Mouse (Mus musculus) ES-E14 (cell line): ENCODE data around the gene Ptgir. TPM values are rescaled to one million over a fixed set of nuclear protein-coding genes. Genes with fewer than 3 reads are reported as not detected.

Experiments
- DNase-seq: peaks from one replicate; pipeline ENCODE4 v3.0.0-alpha.2; 2013; ENCODE audit warnings: low read depth, low spot score
- H3K27ac ChIP-seq: 2 replicates; pipeline ENCODE4 v1.5.1; 2012; ENCODE audit warnings: low read depth, mild to moderate bottlenecking, low read length, moderate library complexity, mixed read lengths; ENCODE audit not compliant: poor library complexity, insufficient read depth, severe bottlenecking
- H3K36me3 ChIP-seq: 2 replicates; pipeline ENCODE4 v1.6.1; 2012; ENCODE audit warnings: mild to moderate bottlenecking, low read length, moderate library complexity, mixed read lengths; ENCODE audit not compliant: control insufficient read depth, poor library complexity, insufficient read depth, severe bottlenecking
- H3K4me1 ChIP-seq, 2 experiments: fragments of 150-350 bp in 1 of 2; sonication (generic) in 1 of 2; 2 replicates each; pipeline ENCODE4 v1.6.1; 2012; ENCODE audit warnings: low read length in 2 of 2, mild to moderate bottlenecking in 1 of 2, mixed read lengths in 1 of 2; ENCODE audit not compliant: control insufficient read depth in 2 of 2, insufficient read depth in 2 of 2, poor library complexity in 1 of 2
- H3K4me3 ChIP-seq, 2 experiments: fragments of 150-350 bp in 1 of 2; sonication (generic) in 1 of 2; 2 replicates each; pipeline ENCODE4 v1.5.1; 2012; ENCODE audit warnings: low read length in 2 of 2, low read depth in 1 of 2, mild to moderate bottlenecking in 1 of 2, mixed read lengths in 1 of 2; ENCODE audit not compliant: insufficient read depth in 1 of 2, poor library complexity in 1 of 2, severe bottlenecking in 1 of 2
- H3K9ac ChIP-seq: 2 replicates; pipeline ENCODE4 v1.6.1; 2012; ENCODE audit warnings: low read depth, mild to moderate bottlenecking, low read length, mixed read lengths; ENCODE audit not compliant: poor library complexity, insufficient read depth, severe bottlenecking
- H3K9me3 ChIP-seq: fragments of 150-350 bp; sonication (generic); 2 replicates; pipeline ENCODE4 v1.6.1; 2012; ENCODE audit warnings: low read depth, mild to moderate bottlenecking, low read length; ENCODE audit not compliant: control insufficient read depth, insufficient read depth
- CHD2 ChIP-seq: IDR thresholded peaks from 2 replicates; pipeline ENCODE4 v1.6.1; 2014; ENCODE audit warnings: mild to moderate bottlenecking, low read depth, low read length, inconsistent platforms
- HCFC1 ChIP-seq: IDR thresholded peaks from 2 replicates; pipeline ENCODE4 v1.6.1; 2012; ENCODE audit warnings: low read length, inconsistent platforms, borderline replicate concordance; ENCODE audit not compliant: insufficient read depth
- MAFK ChIP-seq: IDR thresholded peaks from 2 replicates; pipeline ENCODE4 v1.6.1; 2014; ENCODE audit warnings: mild to moderate bottlenecking, low read depth, low read length, inconsistent platforms; ENCODE audit not compliant: insufficient read depth
- ZC3H11A ChIP-seq: IDR thresholded peaks from 2 replicates; pipeline ENCODE4 v1.6.1; 2012; ENCODE audit warnings: low read depth, mild to moderate bottlenecking, inconsistent platforms, low read length, borderline replicate concordance
- ZNF384 ChIP-seq: IDR thresholded peaks from 2 replicates; pipeline ENCODE4 v1.6.1; 2012; ENCODE audit warnings: low read depth, low read length, inconsistent platforms
- in situ Hi-C, 2 experiments: fragments of 600-800 bp; cut with MboI; formaldehyde crosslinking; loops; one replicate each; pipeline ENCODE4 v1.15.1; 2025; ENCODE audit warnings: low sequenced_read_pairs in 2 of 2, inconsistent platforms in 1 of 2; ENCODE audit not compliant: unreplicated experiment in 2 of 2
- total RNA-seq: library from RNA; depleted of rRNA; stranded (reverse); fragments of 300-350 nt; gene quantifications from 2 replicates; pipeline ENCODE4 v1.2.3, GENCODE M21; 2012

Gene Ptgir
- total RNA-seq, 1 experiment = 0.09 TPM

- no peak overlapping the region for H3K4me3 ChIP-seq
- peaks cover 0 to 16% of the 10 kb centered on the region in 2 experiments; a peak in 1 of 4 replicates for H3K4me1 ChIP-seq
- TF ChIP-seq ZC3H11A (0 out of 2 replicates have a peak, but pooled peaks have one; percentile 25), ZNF384 (no peak)
- in situ Hi-C loops = loop anchor here in 1 of 2 experiments (25.0 kb wide), 1 partner anchor 102 kb away; the partner anchor contains the start of genes Fkrp and Strn4
- H3K9ac ChIP-seq = no peak overlapping the region
- H3K9me3 ChIP-seq = no peaks in the 10 kb centered on the region
- no peak for DNase-seq
- H3K36me3 ChIP-seq = peaks cover 38% of the 10 kb centered on the region
- H3K27ac ChIP-seq = no peak overlapping the region
Measured at GRCm38 (mm10) chr7:16913806-16914452, 7.6 kb downstream of the Ptgir start.

GRCm38 (mm10) chr7:16914453-16915343 lies 8.4 kb downstream of the Ptgir start:
- Histone ChIP-seq H3K9ac (no peak overlapping the region), H3K9me3 (no peaks in the 10 kb centered on the region), H3K36me3 (peaks cover 44% of the 10 kb centered on the region), H3K27ac (no peak overlapping the region), H3K4me3 (no peak overlapping the region), H3K4me1 (peaks cover 0 to 20% of the 10 kb centered on the region in 2 experiments; a peak in 1 of 4 replicates)
- in situ Hi-C loops = loop anchor here in 1 of 2 experiments (25.0 kb wide), 1 partner anchor 102 kb away; the partner anchor contains the start of genes Fkrp and Strn4
- TF ChIP-seq ZC3H11A (no peak), MAFK (no peak), CHD2 (no peak), ZNF384 (no peak)
- no peak for DNase-seq

DNA sequence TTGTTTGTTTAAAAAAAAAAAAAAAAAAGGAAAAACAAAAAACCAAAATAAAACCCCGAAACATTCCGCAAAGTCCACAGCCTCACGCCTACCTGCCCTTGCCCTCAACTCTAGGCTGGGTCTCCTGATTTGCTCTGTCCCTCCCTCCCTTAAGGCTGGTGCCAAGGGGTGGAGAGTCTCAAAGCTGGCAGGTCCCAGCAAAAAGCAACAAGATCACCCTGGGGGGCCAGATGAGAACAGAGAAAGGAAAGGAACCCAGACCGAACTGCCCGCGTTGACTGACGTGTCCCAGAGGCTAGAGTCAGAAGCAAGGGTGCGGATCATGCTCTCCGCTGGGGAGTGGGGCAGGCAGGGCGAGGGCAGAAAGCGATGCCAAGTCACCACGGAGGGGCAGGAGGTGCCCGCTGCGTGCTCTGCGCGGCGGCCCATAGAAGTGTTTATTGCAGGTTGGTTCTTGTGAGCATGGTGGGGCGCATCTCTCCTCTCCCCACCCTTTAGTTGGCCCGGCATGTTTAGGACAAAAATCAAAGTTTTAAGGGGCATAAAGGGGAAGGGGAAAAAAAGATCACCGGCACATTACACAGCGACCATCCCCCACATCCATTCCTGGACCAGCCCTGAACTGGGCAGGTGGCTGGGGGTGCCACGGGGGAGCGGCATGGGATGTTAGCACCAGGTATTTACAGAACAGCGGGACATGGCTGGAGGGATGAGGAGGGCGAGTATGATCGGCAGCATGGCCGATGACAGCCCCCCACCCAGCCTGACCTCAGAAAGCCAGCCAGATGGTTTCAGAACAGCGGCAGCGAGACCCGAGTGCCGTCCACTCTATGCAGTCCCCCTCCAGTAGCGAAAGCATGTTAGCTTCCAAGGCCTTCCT lies 9.4 kb downstream of the Ptgir start:
- Histone ChIP-seq H3K36me3 (peaks cover 44% of the 10 kb centered on the region), H3K9ac (no peak overlapping the region), H3K4me1 (peaks cover 0 to 20% of the 10 kb centered on the region in 2 experiments; a peak in 1 of 4 replicates), H3K9me3 (no peaks in the 10 kb centered on the region), H3K4me3 (no peak overlapping the region), H3K27ac (no peak overlapping the region)
- in situ Hi-C loops = loop anchor here in 1 of 2 experiments (25.0 kb wide), 1 partner anchor 103 kb away; the partner anchor contains the start of genes Fkrp and Strn4
- DNase-seq = no peak
- TF ChIP-seq HCFC1 (no peak), CHD2 (no peak), ZC3H11A (no peak), ZNF384 (no peak), MAFK (no peak)
